Mouse (Mus musculus) mouse embryonic stem cell (cell line): ENCODE data around the gene Arhgef1.

ENCODE experiments used
- in situ Hi-C, 2 experiments: fragments of 300-500 bp; cut with MboI; formaldehyde crosslinking; loops; 1 replicate in 1 of 2; 3 replicates in 1 of 2; pipeline ENCODE4 v1.14.3; 2019 to 2020; ENCODE audit warnings: low sequenced_read_pairs in 2 of 2, low pct_unique_long_range_greater_than_20kb in 1 of 2, mixed read lengths in 1 of 2; ENCODE audit not compliant: unreplicated experiment in 1 of 2

The Arhgef1 gene

DNA sequence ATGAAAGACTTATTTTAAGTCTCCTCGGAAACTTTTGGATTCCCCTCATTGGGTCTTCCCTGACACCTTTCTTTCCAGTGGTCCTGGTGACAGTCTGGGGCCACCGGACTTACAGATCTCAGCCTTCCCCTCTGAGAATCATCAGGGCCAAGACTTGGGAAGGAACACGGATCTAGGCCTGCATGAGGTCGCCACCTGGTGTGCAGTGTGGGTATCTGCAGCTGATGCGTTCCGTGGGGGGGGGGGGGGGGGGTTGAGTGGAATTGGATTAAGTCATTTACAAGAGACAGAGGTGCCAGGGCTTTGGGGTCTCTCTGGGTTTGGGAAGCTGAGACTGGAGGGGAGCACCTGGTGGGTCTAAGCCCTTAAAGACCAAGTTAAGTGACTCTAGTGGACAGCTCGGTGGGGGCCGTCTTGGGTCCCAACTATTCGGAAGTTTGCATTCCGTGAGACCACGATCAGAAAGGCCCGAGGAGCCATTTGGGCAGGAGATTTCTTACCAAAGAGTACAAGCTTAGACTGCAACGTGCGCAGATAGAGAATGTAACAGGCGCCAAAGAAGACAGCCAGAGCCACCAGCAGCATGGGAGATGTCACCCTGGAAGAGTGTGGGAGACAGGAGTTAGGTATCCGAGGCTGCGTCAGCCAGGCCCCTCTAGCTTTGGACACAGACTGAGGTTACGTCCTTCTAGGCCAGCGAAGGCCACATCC is 68.7 kb downstream of the Arhgef1 start:
- in situ Hi-C loops = loop anchor here in 1 of 2 experiments (5.0 kb wide), 1 partner anchor 159 kb away; no protein-coding TSS in a partner anchor

DNA sequence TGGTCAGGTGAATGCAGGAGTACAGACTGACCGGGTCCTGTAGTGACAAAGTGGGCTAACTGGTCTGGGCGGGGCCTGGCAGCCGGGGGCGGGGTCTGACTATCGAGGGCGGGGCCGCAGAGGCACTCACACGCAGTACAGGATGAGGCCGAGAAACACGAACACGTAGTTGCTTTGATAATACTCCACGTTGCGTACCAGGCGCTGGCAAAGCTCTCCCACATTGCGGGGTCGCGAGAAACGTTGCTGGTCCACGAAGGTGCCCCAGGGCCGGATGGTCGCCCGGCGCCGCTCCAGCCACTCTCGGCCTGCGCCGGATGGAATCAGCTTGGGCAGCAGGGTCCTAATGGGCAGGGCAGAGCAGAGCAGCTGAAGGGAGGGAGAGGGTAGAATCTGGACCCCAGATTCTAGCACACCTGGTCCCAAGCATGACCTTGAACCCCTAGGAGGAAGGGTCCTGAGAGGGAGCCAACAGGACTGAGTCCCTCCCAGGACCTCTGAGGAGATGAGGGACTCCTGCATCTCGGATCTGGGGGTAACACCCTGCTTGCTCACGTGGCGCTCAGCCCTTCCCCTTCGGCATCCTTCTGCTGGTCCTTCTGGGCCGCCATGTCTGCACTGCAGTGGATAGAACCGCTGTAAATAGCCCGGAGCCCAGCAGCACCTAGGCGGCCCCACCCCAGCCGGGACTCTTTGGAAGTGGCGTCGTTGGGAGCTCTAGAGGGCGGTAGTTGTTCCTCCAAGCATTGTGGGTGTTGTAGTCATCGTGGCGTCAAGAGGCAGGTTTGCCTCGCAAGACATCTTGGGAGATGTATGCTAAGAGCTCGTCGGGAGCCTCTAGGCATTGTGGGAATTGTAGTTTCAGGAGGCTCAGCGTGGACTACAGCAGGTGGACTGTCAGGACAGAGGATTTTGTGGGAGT is 69.5 kb downstream of the Arhgef1 start, which contains the start of gene Rabac1:
Gene Rabac1 (minus strand): TSS at position 783 of the 922 bp plus-strand sequence.
- in situ Hi-C loops = loop anchor here in 1 of 2 experiments (5.0 kb wide), 1 partner anchor 160 kb away; no protein-coding TSS in a partner anchor

DNA sequence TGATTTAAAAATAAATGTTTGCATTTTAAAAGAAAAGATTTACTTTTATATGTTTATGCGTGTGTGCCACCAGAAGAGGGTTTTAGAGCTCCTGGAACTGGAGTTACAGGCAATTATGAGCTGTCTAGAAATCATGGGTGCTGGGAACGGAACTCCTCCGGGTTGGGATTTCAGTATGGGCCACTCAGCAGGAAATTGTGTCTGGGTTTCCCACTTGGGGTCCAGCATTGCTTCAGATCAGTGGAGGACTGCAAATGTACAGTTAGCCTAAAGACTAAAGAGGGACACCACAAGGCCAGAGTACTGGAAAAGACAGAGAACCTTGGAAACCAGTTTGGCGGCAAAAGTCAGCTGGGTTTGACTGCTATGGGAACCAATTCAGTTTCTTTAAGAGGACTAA is 70.5 kb downstream of the Arhgef1 start:
- in situ Hi-C loops = loop anchor here in 1 of 2 experiments (5.0 kb wide), 1 partner anchor 161 kb away; no protein-coding TSS in a partner anchor

DNA sequence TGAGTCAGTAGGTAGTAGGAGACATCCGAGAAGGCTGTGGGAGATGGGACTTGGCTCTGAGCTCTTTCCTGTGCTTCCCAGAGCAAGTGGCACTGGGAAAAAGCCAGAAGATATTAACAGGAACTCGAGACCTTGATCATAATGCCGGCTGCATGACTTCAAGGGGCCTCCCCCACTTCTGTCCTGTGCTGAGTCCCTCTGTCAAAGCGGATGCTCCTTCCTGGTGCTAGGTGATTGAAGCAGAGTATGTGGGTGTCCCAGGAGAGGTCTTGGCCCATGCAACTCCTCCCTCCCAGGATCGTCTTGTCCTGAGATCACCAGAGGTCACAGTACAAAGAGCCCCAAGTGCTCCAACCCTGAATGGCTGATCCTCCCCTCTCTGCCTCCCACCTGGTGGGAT is 71.2 kb downstream of the Arhgef1 start:
- in situ Hi-C loops = loop anchor here in 1 of 2 experiments (5.0 kb wide), 1 partner anchor 162 kb away; no protein-coding TSS in a partner anchor

DNA sequence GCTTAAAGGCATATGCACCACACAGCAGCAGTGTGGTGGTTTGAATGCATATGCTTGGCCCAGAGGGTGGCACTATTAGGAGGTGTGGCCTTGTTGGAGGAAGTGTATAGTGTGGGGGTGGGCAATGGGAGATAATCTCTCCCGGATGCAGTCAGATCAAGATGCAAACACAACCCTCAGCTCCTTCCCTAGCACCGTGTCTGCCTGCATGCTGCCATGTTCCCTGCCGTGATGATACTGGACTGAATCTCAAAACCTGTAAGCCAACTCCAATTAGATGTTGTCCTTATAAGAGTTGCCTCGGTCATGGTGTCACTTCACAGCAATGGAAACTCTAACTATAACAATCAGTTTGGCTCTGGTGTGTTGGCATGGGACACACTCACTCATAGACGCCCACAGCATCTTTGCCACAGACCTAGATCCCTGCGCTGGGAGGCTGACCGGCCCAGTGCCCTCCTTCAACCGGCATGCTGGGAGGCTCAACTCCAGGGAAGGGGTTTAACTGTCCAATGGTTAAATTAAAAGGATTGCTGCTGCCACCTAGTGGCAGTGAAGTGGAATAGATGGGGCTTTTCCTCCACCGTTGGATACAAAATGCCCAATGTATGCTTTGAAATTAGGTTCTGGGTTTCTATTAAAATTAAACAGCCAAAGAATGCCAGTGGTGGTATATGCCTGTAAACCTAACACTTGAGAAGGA is 72.3 kb downstream of the Arhgef1 start:
- in situ Hi-C loops = loop anchor here in 1 of 2 experiments (5.0 to 25.0 kb wide), 2 partner anchors 163 to 412 kb away; partner anchors contain the start of gene Lipe
